Mouse (Mus musculus) Patski (cell line): ENCODE measurements around the gene Dnajc28. TPM values are rescaled to one million over a fixed set of nuclear protein-coding genes. Genes with fewer than 3 reads are reported as not detected.
"Not testable (repeated sequence)": the region's sequence is repeated elsewhere in the genome, so short reads cannot be mapped to it uniquely, and the experiment has no call there.

Experiments used
- ATAC-seq: fragments of 100-300 bp; one replicate; pipeline ENCODE4 v1.8.0; 2021
- CTCF ChIA-PET: fragments of 350-600 bp; sonication (Branson Sonifier 250); formaldehyde crosslinking; loops from one replicate; lab custom pipeline; 2022; ENCODE audit warnings: inconsistent platforms; lab: Charles Lee
- POLR2A ChIA-PET: fragments of 350-600 bp; sonication (Branson Sonifier 250); formaldehyde crosslinking; loops from one replicate; lab custom pipeline; 2022; ENCODE audit warnings: antibody characterized with exemption, inconsistent platforms; lab: Charles Lee
- DNase-seq: peaks from one replicate; pipeline ENCODE4 v3.0.0-alpha.2; 2011; ENCODE audit warnings: low read depth, low spot score
- H3K27me3 ChIP-seq: fragments of 371-371 bp; one replicate; pipeline ENCODE4 v1.5.1; 2021
- CTCF ChIP-seq: fragments of 100-300 bp; IDR thresholded peaks from one replicate; pipeline ENCODE4 v1.5.1; 2021
- in situ Hi-C: fragments of 300-500 bp; cut with MboI; formaldehyde crosslinking; loops from 3 replicates; pipeline ENCODE4 v1.11.1; 2018; ENCODE audit warnings: low pct_unique_long_range_greater_than_20kb, mixed read lengths
- polyA plus RNA-seq: library from polyadenylated mRNA; unstranded; gene quantifications from one replicate; pipeline ENCODE4 v1.2.3, GENCODE M21; 2021

The Dnajc28 gene
- polyA plus RNA-seq, 1 experiment from 2014 or later, result 5.0 TPM

- H3K27me3 ChIP-seq, result no peaks in the 10 kb centered on the region
- CTCF ChIA-PET, result no interaction called here
- in situ Hi-C loops, result no loop called here
- POLR2A ChIA-PET, result interaction anchor here (0.6 to 0.7 kb wide), 3 partner anchors 22 to 273 kb away, joined by 4 to 12 read pairs (median 4); partner anchors contain the start of gene Tmem50b
- TF ChIP-seq CTCF, result no peak
- ATAC-seq (no peak), DNase-seq (no peak)
Observed at GRCm38 (mm10) chr16:91649246-91649645, 30.4 kb upstream of the Dnajc28 start.

GRCm38 (mm10) chr16:91648220-91648550, 29.4 kb upstream of the Dnajc28 start:
- DNase-seq (peak; percentile 13), ATAC-seq (peak; percentile 22)
- in situ Hi-C loops, result no loop called here
- no peaks in the 10 kb centered on the region for H3K27me3 ChIP-seq
- ChIA-PET CTCF (interaction anchor here (1.6 kb wide), 1 partner anchor 9 kb away, joined by 5 read pairs; no protein-coding TSS in a partner anchor), POLR2A (interaction anchor here (0.7 to 1.5 kb wide), 3 partner anchors 9 to 108 kb away, joined by 3 to 7 read pairs (median 5); no protein-coding TSS in a partner anchor)
- TF ChIP-seq CTCF, result no peak

GRCm38 (mm10) chr16:91647461-91648219, 28.8 kb upstream of the Dnajc28 start, which contains the start of gene Son:
Gene Son (plus strand): TSS chr16:91647506.
- peak; percentile 84 for DNase-seq
- TF ChIP-seq CTCF, result no peak
- POLR2A ChIA-PET, result interaction anchor here (0.7 to 1.5 kb wide), 6 partner anchors 9 to 152 kb away, joined by 3 to 7 read pairs (median 3); no protein-coding TSS in a partner anchor
- in situ Hi-C loops, result no loop called here
- ATAC-seq, result peak; percentile 95
- CTCF ChIA-PET, result interaction anchor here (1.6 kb wide), 1 partner anchor 9 kb away, joined by 5 read pairs; no protein-coding TSS in a partner anchor
- no peaks in the 10 kb centered on the region for H3K27me3 ChIP-seq

GRCm38 (mm10) chr16:91646681-91647419, 28.0 kb upstream of the Dnajc28 start, which contains the start of gene Gart:
Gene Gart (minus strand): TSS chr16:91646952.
- ChIA-PET POLR2A (interaction anchor here (0.6 to 1.5 kb wide), 6 partner anchors 10 to 151 kb away, joined by 3 to 7 read pairs (median 3); partner anchors contain the start of gene Dnajc28), CTCF (interaction anchor here (1.6 kb wide), 1 partner anchor 8 kb away, joined by 5 read pairs; no protein-coding TSS in a partner anchor)
- no peaks in the 10 kb centered on the region for H3K27me3 ChIP-seq
- ATAC-seq, result peak; percentile 92
- TF ChIP-seq CTCF, result no peak
- in situ Hi-C loops, result no loop called here
- peak; percentile 43 for DNase-seq

- CTCF ChIA-PET, result no interaction called here
- DNase-seq (no peak), ATAC-seq (no peak)
- no peaks in the 10 kb centered on the region for H3K27me3 ChIP-seq
- in situ Hi-C loops, result no loop called here
- POLR2A ChIA-PET, result no interaction called here
- no peak for TF ChIP-seq CTCF
Observed at GRCm38 (mm10) chr16:91645995-91646602, 27.3 kb upstream of the Dnajc28 start.

GRCm38 (mm10) chr16:91645420-91645819, 26.6 kb upstream of the Dnajc28 start:
- POLR2A ChIA-PET, CTCF ChIA-PET, H3K27me3 ChIP-seq, DNase-seq, in situ Hi-C loops, ATAC-seq: not testable (repeated sequence)

GRCm38 (mm10) chr16:91644901-91645300, 26.1 kb upstream of the Dnajc28 start:
- ATAC-seq, result no peak
- POLR2A ChIA-PET, result no interaction called here

GRCm38 (mm10) chr16:91640171-91640570, 21.3 kb upstream of the Dnajc28 start:
- DNase-seq (no peak), ATAC-seq (no peak)
- ChIA-PET POLR2A (no interaction called here), CTCF (no interaction called here)
- in situ Hi-C loops, result no loop called here
- TF ChIP-seq CTCF, result no peak
- H3K27me3 ChIP-seq, result no peaks in the 10 kb centered on the region

More at GRCm38 (mm10) chr16:91644901-91645300, 26.1 kb upstream of the Dnajc28 start:
- in situ Hi-C loops, result no loop called here
- no peak for TF ChIP-seq CTCF
- CTCF ChIA-PET, result no interaction called here
- H3K27me3 ChIP-seq, result no peaks in the 10 kb centered on the region
- no peak for DNase-seq

- ChIA-PET POLR2A (no interaction called here), CTCF (interaction anchor here (1.3 to 1.6 kb wide), 2 partner anchors 8 to 19 kb away, joined by 4 to 5 read pairs; partner anchors contain the start of genes Gart and Son)
- no peak for ATAC-seq
- no peak for DNase-seq
- in situ Hi-C loops, result no loop called here
- H3K27me3 ChIP-seq, result no peaks in the 10 kb centered on the region
- no peak for TF ChIP-seq CTCF
Observed at GRCm38 (mm10) chr16:91639636-91640035, 20.8 kb upstream of the Dnajc28 start.

- in situ Hi-C loops, result no loop called here
- no peak for TF ChIP-seq CTCF
- H3K27me3 ChIP-seq, result no peaks in the 10 kb centered on the region
- ChIA-PET POLR2A (no interaction called here), CTCF (interaction anchor here (1.3 to 1.6 kb wide), 2 partner anchors 8 to 18 kb away, joined by 4 to 5 read pairs; partner anchors contain the start of genes Gart and Son)
- DNase-seq (no peak), ATAC-seq (no peak)
Observed at GRCm38 (mm10) chr16:91639161-91639560, 20.3 kb upstream of the Dnajc28 start.
